Mouse (Mus musculus) heart, postnatal 10 days (tissue): Measurements from ENCODE around the gene Gca. TPM values are rescaled to one million over a fixed set of nuclear protein-coding genes. Genes with fewer than 3 reads are reported as not detected.

ENCODE experiments used
- total RNA-seq, 2 experiments: library from RNA; stranded (reverse); gene quantifications; 2 replicates each; pipeline ENCODE4 v1.2.3; 2021

Gene Gca
- total RNA-seq, 2 experiments from 2014 or later = 28.7 to 41.1 TPM

Other genes starting within 250 kb of the Gca start
- not detected for gene Gcg, start 180.6 kb upstream of the Gca start, total RNA-seq
- 10 to 100 TPM in 1 of 2 experiments, 1 to 10 TPM in 1; 9.1 to 10.4 TPM for gene Fap, start 90.2 kb upstream of the Gca start, total RNA-seq
- gene Ifih1, start 18.0 kb upstream of the Gca start, total RNA-seq = 1 to 10 TPM; 3.9 to 5.5 TPM